Mouse (Mus musculus): ENCODE data around the gene Prkcg.
"Not testable (repeated sequence)": the region's sequence is repeated elsewhere in the genome, so short reads cannot be mapped to it uniquely, and the experiment has no call there.

Prkcg gene

DNA sequence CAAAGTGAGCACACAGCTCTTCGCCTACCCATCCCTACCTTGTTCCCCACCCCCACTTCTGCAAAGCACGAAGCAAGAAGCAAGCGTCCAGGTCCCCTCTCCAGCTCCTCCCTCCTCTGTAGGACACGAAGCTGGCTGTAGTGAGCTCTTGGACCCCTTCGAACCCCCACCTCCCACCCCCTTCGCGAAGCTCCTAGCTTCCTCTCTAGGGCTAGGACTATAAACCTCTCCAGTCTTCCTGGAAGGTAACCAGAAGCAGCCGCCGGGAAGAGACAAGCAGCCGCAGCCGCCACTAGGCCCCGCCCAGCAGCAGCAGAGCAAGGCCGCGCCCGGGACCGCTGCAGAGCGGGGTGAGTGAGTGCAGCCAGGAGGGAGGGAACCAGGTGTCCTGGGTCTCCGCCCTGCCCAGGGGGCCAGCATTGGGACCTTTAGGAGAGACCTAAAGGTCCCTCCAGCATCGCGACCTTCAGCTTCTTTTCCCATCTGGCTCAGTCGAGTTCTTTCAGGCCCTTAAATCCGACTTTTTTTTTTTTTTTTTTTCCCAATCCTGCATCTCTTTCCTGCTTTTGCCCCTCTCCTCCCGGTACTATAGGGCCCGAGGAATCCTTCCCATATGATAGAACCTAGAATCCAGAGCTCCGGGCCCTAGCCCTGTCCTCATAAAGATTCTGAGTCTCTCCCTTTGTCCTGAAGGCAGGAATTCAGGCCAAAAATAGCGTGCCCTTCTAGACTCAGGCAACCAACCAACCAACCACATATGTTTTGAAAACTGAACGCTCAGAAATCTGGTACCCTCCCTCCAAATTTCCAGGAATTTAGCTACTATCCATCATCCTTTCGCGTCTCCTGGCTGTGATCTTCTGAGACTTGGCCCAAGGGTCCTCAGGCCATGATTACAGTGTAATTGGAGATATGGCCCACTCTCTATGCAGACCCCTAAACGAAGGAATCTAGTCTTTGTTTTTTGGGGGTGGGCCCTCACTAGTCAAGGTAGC, at the start of gene Prkcg, which contains the start of gene Myadm:
Gene Prkcg (plus strand): TSS at position 204 of the 995 bp plus-strand sequence.
Gene Myadm (plus strand): TSS at position 105 of the 995 bp plus-strand sequence.
- peak; percentile 41 for DNase-seq (ENCODE audit: low read depth)

DNA sequence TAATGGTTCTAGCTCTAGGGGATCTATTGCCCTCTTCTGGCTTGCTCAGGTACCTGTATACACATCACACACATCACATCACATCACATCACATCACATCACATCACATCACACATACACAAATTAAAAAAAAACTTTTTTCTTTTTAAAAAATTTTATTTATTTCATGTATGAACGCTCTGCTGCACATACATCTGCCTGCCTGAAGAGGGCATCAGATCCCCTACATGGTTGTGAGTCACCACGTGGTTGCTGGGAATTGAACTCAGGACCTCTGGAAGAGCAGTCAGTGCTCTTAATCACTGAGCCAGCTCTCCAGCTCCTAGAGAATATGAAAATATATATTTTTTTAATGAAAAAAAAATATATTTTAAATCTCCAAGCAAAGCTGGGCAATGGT, 49.8 kb upstream of the Prkcg start:
- DNase-seq (ENCODE audit: low read depth): no peak

DNA sequence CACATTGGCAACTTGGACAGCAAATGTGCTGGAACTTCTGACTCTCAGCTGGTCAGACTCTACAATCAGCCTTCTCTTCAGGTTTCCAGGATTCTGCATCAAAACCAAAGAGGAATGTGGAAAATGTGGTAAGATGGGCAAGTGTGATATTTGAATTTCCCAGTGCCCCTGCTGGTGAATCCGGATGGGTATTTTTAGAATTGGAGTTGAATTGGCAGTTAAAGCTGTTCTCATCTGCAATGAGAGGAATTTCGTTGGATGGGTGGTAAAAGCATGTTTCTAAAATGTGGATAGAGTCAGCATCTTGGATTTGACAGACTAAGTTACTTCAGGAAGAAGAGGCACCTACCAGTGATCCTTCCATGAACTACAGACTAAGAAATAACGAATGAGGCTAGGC, 28.3 kb upstream of the Prkcg start:
- peak; percentile 18 for DNase-seq (ENCODE audit: low read depth)

DNA sequence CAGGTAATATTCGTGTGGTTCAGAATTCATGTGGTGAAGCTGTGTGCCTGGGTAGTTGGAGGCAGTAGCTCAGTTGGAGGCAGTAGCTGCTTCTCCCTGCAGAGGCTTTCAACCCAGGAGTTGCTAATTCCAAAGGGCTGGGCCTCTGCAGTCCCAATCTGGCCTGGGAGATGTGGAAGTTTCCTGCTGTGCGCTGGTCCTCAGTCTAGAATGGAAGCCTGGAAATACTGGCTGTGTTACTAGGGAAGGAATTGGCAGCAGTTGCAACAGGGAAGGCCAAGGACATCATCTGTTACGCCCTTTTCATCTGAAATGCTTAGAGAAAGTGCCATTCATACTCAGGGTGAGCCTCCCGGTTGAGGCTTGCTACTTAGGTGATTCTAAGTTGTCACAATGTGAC, 27.5 kb upstream of the Prkcg start:
- DNase-seq (ENCODE audit: low read depth): no peak

DNA sequence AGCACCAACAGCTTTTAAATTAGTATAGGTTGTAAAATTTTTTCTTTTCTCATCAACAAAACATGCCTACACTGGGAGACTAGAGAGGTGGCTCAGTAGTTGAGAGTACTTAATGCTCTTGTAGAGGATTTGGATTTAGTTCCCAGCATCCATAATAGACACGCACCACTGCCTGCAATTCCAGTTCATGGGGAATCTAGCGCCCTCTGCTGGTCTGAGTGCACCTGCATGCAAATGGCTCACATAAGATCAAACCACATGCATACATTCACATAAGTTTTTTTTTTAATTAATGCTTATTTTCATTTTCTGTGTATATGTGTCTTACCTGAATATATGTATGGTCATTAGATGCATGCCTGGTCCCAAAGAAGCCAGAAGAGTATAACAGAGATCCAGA, 26.2 kb upstream of the Prkcg start:
- DNase-seq (ENCODE audit: low read depth): no peak

DNA sequence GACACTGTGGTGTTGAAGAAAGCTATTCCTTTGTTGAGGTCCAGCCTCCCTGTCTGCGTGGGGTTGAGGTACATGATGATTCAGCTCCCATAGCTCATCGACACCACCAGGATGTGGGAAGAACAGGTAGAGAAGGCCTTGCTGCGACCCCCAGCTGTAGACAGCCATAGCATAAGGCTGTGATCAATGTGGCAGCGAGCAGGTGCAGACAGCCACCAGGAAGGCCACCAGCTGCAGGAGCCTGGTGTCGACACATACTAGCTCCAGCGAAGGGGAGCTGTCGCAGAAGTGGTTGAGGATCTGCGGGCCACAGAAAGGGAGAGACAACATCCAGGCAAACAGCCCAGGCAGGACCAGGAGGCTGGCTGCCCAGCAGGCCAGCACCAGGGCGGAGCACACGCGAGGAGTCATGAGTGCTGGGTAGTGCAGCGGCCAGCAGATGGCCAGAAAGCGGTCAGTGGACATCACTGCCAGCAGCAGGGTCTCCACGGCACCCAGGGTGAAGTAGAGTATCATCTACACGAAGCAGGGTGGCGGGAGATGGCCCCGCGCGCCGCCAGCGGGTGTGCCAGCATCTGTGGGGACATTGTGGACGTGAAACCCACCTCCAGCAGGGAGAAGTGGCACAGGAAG, 24.5 kb upstream of the Prkcg start:
- peak; percentile 17 for DNase-seq (ENCODE audit: low read depth)

DNA sequence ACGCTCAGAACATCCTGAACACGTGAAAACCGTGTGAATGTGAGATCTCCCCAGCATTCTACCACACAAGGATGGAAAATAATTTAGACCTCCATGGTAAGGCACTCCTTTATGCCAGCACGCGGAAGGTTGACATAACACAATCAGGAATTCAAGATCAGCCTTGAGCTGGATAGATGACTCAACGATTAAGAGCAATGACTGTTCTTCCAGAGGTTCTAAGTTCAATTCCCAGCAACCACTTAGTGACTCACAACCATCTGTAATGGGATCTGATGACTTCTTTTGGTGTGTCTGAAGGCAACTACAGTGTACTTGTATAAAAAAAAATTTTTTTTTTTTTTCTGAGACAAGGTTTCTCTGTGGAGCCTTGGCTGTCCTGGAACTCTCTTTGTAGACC, 23.7 kb upstream of the Prkcg start:
- peak; percentile 31 for DNase-seq (ENCODE audit: low read depth)

DNA sequence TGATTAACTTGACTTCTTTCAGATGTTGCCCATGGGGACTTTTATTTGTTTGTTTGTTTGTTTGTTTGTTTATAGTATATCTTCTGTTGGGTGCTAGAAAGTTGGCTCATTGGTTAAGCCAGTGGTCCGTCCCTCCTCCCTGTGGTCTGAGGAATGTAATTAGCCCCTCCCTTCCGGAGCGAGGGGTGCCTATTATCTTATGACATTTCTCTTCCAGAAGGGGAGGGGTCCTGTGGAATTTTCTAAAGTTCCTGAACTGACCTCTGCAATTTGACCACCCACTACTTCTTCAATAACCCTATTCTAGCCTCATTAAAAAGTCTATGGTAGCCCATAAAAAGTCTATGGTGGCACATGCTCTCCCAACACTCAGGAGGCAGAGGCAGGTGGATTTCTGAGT, 21.7 kb upstream of the Prkcg start:
- DNase-seq (ENCODE audit: low read depth): no peak

DNA sequence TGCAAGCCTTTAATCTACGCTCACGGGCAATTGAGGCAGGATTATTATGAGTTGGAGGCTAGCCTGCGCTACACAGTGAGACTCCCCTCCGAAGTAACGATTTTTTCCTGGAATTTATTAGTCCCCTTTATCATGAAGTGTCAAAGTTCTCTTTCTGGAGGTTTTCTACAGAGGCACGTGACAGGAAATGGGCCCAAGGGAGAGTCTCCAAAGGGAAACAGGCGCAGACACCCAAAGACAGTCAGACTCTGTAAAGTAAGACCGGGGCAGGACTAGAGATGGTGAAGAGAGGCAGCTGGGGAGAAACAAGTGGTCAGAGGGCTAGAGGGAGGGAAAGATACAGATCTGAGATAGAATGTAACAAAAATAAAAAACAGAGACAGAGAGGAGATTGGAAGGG, 21.1 kb upstream of the Prkcg start:
- no peak for DNase-seq (ENCODE audit: low read depth)

DNA sequence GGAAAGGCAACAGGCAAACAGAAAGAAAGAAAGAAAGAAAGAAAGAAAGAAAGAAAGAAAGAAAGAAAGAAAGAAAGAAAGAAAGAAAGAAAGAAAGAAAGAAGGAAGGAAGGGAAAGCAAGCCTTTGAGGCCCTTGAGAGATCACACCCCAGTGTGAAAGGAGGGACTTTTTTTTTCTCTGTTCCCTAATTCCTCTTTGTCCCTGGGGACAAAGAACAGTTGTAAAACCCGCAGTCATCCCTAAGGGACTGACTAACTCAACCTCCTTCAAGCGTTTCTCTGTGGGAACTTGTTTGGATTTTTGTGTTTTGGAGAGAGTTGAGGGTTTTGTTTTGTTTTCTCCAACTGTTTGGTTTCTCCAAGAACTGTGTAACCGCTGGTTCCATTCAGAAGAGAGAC, 20.7 kb upstream of the Prkcg start:
- no peak for DNase-seq (ENCODE audit: low read depth)

DNA sequence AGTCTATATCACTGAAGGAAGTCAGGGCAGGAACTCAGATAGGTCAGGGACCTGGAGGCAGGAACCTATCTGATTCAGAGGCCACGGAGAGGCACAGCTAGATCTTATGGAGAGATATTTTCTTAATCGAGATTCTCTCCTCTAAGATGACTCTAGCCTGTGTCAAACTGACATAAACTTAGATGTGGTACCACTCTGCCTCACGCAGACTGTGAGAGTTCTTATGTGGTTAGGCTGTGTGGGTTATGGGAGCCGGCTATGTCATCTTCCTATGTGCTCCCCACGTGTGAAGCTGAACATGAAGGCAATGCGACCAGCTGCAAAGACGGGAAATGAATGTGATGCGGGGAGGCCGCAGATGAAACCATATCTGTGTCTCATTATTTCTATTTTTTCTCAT, 16.8 kb upstream of the Prkcg start:
- no peak for DNase-seq (ENCODE audit: low read depth)

DNA sequence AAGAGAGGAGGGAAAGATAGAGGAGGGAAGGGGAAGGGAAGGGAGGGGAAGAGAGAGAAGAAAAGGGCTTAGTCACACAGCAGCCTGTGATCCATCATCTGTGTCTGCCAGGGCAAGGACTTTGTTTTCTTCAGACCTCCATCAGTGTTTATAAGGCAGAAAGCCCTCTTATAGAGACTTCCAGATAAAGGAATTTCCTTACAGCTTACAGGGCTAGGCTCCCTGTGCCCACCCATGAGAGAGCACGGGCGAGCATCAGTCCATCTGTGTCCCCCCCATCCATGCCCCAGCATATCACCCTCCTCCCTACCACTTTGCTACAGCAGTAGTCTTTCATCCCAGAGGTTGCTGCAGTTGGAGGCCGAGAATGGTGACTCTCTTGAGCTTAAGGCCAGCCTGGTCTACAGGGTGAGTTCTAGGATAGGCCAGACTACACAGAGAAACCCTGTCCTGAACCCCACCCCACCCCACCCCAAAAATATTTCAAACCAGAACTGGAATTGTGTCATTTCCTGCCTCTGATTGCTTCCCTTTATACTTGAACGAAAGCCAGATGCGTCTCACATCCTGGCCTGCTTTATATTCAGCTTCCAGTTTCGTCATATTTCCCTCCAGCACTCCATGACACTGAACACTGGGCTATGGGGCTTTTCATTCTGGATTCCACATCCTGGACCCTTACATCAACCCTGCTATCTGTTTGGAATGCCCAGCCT, 13.4 kb upstream of the Prkcg start:
- DNase-seq (ENCODE audit: low read depth): no peak

DNA sequence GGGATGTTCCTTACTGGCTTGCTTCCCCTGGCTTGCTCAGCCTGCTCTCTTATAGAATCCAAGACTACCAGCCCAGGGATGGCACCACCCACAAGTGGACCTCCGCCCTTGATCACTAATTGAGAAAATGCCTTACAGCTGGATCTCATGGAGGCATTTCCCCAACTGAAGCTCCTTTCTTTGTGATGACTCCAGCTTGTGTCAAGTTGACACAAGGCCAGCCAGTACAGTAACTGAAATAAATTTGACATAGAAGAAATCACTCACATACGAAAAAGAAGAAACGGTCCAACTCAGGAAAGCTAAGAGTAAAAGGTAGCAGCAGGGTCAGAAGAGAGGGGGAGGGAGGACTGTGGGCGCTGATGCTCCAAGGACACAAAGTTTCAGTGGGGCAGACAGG, 12.2 kb upstream of the Prkcg start:
- DNase-seq (ENCODE audit: low read depth): not testable (repeated sequence)

DNA sequence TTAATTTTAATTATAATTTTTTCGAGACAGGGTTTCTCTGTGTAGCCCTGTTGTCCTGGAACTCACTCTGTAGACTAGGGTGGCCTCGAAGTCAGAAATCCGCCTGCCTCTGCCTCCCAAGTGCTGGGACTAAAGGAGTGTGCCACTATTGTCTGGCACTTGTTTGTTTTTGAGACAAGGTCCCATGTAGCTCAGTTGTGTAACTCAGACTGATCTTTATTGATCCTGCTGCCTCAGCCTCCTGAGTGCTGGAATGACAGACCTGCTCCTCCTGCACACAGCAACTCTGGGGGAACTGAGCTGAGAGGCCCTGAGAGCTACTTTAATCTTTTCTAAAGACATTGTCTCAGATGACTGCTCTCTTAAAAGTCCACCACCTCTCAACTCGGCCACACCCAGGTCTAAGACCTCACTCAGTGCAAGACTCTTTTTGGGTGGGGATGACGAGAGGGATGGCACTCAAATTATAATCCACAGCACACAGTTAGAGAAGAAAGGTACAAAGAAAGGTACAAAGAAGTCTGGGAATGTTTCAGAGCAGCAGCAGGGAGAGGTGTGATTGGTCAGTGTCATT, 8.8 kb upstream of the Prkcg start:
- DNase-seq (ENCODE audit: low read depth): no peak

DNA sequence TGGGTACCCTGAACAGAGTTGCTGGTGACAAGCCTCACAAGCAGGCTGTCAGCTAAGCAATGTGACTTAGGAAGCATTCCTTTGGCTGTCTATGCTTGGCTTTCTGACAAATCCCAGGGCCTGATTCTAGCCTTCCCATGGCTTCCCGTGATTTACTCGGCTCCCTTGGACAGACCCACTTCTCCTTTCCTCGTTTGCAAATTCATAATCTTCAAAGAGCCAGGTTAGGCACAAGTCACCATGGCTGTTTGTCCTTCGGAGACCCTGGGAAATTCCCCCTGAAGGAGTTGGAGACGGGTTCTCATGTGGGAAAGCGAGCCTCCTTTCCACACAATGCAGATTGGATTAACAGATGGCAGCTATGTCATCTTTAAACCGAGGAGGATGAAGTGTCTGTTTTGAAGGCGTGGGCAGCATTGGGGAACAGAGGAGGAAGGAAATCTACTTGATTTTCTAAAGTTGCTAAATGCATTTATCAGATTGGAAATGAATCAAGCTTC, 8.3 kb upstream of the Prkcg start:
- no peak for DNase-seq (ENCODE audit: low read depth)

DNA sequence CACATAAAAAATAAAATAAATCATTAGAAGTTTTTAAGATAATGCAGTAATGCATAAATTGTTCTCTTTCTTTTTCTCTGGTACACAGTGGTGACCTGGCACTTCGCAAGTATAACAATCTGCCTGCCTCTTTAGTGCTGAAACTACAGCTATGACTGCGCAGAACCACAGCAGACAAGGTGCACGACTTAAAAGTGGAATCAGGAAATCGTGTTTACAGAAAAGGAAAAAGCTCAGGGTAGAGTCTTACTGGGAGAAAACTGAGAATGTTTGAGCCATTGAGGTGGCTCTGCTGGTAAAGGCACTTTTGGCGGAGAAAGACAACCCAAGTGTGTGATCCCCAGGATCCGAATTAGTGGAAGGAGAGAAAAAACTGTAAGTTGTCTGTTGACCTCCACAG, 7.2 kb upstream of the Prkcg start:
- DNase-seq (ENCODE audit: low read depth): no peak

DNA sequence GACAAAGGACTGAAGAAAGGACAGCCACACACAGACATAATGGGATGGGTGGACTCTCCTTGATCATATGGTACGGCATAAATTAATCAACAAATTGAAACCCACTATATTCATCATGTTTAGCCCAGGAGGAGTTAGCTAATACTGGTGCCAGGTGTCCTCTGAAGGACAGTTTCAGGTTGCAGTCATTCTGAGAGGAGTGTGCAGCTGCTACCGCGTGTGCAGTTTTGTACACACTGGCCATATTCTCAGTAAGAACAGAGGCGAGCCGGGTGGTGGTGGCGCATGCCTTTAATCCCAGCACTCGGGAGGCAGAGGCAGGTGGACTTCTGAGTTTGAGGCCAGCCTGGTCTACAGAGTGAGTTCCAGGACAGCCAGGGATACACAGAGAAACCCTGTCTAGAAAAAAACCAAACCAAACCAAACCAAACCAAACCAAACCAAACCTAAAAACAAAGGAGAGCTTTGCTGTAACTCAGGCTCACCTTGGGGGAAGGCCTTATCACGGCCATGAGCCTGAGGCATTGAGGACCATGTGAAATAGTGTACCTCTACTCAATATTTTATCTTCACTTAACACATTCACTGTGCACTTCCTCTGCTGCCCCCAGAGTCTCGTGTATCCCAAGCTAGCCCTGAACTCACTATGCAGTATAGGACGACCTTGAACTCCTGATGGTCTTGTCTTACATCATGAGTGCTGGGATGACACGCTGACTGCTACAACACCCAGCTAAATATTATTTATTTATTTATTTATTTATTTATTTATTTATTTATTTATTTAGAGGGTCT, 5.7 kb upstream of the Prkcg start:
- DNase-seq (ENCODE audit: low read depth): no peak

DNA sequence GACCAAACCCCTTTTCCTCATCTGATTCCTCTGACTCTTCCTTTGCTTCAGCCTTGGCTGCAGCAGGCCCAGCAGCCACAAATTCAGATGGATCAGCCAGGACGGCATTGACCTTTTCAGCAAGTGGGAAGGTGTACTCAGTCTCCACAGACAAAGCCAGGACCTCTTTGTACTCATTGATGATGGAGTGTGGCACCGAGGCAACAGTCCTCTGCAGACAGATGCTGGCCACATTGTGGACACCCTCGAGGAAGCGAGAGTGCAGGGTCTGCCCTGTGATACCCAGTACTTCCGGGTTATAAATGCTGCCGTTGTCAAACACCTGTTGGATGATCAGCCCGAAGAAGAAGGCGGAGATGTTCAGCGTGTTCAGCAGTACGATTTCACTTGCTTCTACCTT, 4.4 kb upstream of the Prkcg start:
- no peak for DNase-seq (ENCODE audit: low read depth)

DNA sequence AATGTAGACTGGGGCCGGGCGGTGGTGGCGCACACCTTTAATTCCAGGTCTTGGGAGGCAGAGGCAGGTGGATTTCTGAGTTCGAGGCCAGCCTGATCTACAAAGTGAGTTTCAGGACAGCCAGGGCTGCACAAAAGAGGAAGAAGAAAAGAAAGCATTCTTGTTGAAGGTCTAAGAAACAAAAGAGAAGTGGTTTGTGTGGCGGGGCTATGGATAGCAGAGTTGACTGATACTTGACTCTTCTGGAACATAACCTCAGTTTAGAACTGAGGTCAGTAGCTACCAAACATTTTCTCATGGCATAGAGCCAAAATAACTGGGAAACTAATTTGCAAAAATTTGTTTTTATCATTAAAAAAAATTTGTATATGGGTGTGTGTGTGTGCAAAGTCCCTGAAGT, 2.9 kb upstream of the Prkcg start:
- no peak for DNase-seq (ENCODE audit: low read depth)

DNA sequence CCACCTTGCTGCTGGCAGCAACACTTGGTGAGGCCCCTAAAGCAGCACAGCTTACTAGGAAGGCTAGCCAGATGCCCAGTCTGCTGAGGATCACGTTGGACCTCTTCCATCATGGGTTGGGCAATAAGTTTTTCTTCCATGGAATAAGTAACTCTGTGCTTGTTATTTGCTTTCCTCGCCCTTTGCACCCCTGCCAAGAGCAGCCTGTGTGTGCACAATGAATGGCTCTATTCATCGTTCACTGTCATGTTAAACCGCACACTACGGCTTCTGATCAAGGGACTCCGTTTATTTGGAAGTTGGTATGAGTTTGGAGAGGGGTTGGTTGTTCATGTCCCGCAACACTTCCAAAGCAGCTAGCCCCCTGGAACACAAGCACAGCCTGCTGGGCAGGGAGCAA, 1.8 kb upstream of the Prkcg start:
- peak; percentile 95 for DNase-seq (ENCODE audit: low read depth)
